Mouse (Mus musculus): ENCODE results near the gene Gpr171.
"Not testable (repeated sequence)": the region's sequence is repeated elsewhere in the genome, so short reads cannot be mapped to it uniquely, and the experiment has no call there.

The Gpr171 gene

DNA sequence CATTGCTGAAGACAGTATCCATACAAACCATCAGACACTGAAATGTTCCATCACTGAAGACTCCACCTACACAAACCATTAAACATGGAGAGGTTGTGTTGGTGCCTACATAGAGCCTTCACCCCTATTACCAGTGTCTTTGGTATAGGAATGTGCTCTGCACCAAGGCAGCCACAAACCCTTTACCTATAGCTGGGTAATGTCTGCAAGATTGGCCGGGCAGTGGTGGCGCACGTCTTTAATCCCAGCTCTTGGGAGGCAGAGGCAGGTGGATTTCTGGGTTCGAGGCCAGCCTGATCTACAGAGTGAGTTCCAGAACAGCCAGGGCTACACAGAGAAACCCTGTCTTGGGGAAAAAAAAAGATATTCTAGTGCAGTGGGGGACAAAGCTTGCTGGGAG lies 11.7 kb upstream of the Gpr171 start:
- DNase-seq = not testable (repeated sequence)

- DNase-seq = no peak
Observed at GRCm38 (mm10) chr3:59111944-59112343, 10.3 kb upstream of the Gpr171 start.

DNA sequence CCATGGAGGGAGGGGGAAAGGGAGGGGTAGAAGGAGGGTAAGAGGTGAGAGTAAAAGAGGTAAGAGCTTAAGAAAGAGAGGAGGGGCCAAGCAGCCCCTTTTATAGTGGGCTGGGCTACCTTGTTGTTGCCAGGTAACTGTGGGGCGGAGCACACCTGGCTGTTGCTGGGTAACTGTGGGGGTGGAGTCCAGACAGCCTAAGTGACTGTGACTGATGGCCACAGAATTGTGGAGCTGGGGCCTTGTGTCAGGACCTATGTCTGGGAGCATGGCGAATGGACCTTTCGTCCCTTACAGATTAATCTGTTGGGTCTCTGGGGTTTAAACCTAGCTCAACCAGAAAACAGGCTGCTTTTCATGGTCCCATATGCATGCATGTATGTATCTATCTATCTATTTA lies 8.2 kb upstream of the Gpr171 start:
- DNase-seq = not testable (repeated sequence)

- DNase-seq = no peak
Observed at GRCm38 (mm10) chr3:59107439-59107838, 5.8 kb upstream of the Gpr171 start.

GRCm38 (mm10) chr3:59104462-59104861 lies 2.8 kb upstream of the Gpr171 start:
- DNase-seq = no peak

- no peak for DNase-seq
Observed at GRCm38 (mm10) chr3:59102146-59102545, 525 bp upstream of the Gpr171 start.

GRCm38 (mm10) chr3:59098540-59098939 lies 3.1 kb downstream of the Gpr171 start:
- DNase-seq = no peak

- no peak for DNase-seq
Observed at GRCm38 (mm10) chr3:59097421-59097820, 4.2 kb downstream of the Gpr171 start.

DNA sequence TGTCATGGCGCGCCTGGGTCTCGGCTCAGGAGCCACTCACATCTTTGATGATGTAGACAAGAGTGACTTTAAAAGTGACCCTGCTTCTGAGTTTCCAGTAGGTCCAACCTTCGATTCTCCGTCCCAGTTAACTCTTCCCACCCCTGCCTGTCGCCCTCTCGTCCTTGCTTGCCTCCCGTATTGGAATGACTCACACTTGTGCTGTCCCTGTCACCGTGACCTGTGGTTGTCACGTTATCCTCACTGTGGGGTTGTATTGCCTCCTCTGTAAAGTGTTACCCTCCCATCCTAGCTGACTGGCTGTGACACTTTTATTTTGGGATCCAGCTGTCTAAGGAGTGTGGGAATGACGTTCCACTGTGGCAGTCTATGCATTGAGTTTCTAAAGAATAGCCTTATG lies 8.9 kb downstream of the Gpr171 start:
- DNase-seq = no peak

- peak; percentile 15 for DNase-seq
Observed at GRCm38 (mm10) chr3:59080919-59081318, 20.7 kb downstream of the Gpr171 start.

- DNase-seq = no peak
Observed at GRCm38 (mm10) chr3:59080293-59080916, 21.2 kb downstream of the Gpr171 start.

DNA sequence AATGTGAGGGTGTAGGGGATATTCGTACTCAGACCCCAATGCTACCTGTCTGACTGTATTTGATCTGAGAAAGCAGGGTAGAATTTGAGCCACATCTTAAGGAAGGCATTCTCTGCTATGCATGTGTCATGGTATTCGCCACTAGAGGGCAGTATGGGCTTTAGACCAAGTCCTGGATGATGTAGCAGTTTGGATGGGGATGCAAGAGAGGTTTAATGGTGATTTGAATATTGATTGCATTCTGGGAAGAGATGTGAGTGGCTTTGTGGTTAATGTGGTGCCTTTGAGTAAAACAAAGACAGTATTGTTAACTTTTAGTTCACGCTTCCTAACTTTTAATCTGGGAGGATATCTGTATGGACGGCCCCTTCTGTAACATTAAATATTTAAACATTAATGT lies 22.3 kb downstream of the Gpr171 start:
- peak; percentile 35 for DNase-seq

GRCm38 (mm10) chr3:59078585-59078984 lies 23.0 kb downstream of the Gpr171 start:
- DNase-seq = no peak

DNA sequence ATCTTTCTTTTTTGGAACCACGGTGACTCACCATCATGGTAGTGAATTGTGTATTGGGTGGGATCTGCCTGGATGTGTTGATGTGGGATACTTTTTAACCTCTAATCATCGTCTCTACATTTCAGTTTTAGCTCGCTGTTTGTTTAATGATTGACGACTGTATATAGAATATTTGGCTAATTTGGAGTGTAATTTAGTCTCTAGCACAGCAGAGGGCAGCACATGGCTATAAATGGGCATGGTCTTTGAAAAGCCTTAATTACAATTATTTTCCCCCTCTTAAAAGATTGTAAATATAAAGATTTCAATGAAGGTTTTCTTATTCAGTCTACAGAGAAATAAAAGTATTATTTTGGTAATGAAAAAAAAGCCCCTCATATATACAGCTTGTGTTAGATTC lies 24.3 kb downstream of the Gpr171 start:
- DNase-seq = no peak

DNA sequence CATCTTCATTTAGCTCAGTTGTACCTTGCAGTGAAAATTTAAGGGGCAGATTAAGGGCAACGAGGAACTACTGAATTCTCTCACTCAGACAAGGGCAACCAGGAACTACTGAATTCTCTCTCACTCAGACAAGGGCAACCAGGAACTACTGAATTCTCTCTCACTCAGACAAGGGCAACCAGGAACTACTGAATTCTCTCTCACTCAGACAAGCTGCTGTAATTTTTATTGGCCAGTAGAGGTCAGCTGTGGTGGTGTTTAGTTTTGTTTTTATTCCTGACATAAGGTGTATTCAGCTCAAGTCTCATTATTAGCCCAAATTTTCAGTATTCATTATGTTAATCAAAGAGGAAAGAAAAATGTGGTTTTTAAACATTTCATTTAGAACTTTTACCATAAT lies 32.5 kb downstream of the Gpr171 start:
- DNase-seq = not testable (repeated sequence)

- no peak for DNase-seq
Observed at GRCm38 (mm10) chr3:59066558-59067294, 34.9 kb downstream of the Gpr171 start.

GRCm38 (mm10) chr3:59065937-59066336 lies 35.7 kb downstream of the Gpr171 start:
- no peak for DNase-seq

DNA sequence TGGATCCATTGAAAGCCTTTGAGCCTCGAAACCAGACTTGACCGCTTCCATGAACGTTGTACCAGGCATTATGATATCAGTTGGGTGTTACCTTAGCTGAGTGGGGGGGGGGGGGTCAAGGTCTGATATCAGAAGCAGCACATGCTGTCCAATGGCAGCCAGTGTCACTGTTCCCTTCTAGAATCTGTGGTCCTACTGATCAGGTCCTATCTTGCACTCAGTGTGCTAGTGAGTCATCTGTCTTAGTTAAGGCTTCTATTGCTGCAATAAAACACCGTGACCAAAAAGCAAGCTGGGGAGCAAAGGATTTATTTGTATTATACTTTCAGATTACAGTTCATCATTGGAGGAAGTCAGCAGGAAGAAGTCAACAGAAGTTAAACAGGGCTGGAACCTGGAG lies 38.2 kb downstream of the Gpr171 start:
- no peak for DNase-seq

DNA sequence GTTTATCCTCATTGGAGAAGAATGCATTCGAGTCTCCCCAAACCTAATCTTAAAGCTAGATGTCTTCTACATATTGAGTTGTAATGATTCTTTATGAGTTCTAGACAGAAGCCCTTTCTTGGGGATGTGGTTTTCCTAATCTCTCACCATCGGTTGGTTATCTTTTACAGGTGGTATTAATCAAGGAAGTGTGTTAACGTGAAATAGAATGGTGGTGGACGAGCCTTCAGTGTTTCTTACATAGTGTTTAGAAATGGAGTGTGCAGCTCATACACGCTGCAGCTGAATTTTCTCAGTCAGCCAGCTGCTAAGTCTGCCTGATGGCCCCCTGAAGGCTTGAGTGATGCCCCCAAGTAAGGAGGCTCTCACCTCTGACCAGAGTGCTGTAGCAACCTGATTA lies 39.5 kb downstream of the Gpr171 start:
- no peak for DNase-seq

GRCm38 (mm10) chr3:59060131-59060530 lies 41.5 kb downstream of the Gpr171 start:
- DNase-seq = no peak

DNA sequence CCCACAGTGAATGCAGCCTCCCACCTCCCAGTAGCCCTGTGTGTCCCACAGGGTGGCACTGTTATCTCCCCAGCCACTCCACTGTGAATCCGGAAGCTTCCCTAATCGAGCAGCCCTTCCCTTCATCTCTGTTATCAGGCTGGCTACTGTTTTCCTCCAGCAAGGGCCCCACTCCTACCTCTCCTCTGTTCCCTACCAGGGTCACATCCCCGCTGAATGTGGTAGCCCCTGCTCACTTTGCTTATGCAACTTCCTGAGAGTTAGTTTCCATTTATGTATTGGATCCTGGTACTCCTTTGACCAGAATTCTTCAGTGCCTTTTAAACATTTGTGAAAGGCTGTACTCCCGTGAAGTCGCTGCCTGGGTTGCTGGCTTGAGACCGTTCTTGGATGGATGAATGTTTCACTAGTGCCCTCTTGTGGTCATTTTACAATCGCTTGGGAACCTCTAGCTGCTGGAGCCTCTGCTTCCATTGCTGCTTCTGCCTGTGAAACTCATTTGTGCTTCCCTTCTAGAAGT lies 42.5 kb downstream of the Gpr171 start:
- peak; percentile 68 for DNase-seq

GRCm38 (mm10) chr3:59054834-59055535 lies 46.6 kb downstream of the Gpr171 start:
- DNase-seq = no peak

All from cerebellum, adult 11 months (tissue).